Mouse (Mus musculus) G1E-ER4 (cell line): ENCODE data around the gene Gm10230. TPM values are rescaled to one million over a fixed set of nuclear protein-coding genes. Genes with fewer than 3 reads are reported as not detected.
"Not testable (repeated sequence)": the region's sequence is repeated elsewhere in the genome, so short reads cannot be mapped to it uniquely, and the experiment has no call there.

Experiments used
- GATA1 ChIP-seq: IDR thresholded peaks from one replicate; pipeline ENCODE4 v1.8.0; 2012; ENCODE audit warnings: low read length, inconsistent platforms
- polyA plus RNA-seq: library from polyadenylated mRNA; stranded (reverse); fragments of >175 nt; gene quantifications from 2 replicates; pipeline ENCODE4 v1.2.3, GENCODE M21; 2012

The Gm10230 gene
- not detected in 2 replicates for polyA plus RNA-seq

GRCm38 (mm10) chrX:27494782-27495181 lies at the start of gene Gm10230:
Gene Gm10230, minus strand, starts transcription at chrX:27494882.
- TF ChIP-seq GATA1 = not testable (repeated sequence)
